Mouse (Mus musculus) cerebellum, adult 2 months (tissue): ENCODE measurements at regions not wholly inside any gene's neighbourhood (a gene's known extent, or its start where the extent isn't known, plus 50 kb on each side); places are given as distances from the start of the nearest gene placed in this dataset.

ENCODE experiments used
- CTCF ChIP-seq: fragments of 200-500 bp; IDR thresholded peaks from 2 replicates; pipeline ENCODE4 v1.5.1; 2011; ENCODE audit warnings: low read depth, mild to moderate bottlenecking, control low read depth, low read length, moderate library complexity, borderline replicate concordance; ENCODE audit not compliant: insufficient read depth
- POLR2A ChIP-seq: fragments of 200-500 bp; IDR thresholded peaks from 2 replicates; pipeline ENCODE4 v1.6.1; 2011; ENCODE audit warnings: low read length, control low read depth, borderline replicate concordance; ENCODE audit not compliant: insufficient read depth

DNA sequence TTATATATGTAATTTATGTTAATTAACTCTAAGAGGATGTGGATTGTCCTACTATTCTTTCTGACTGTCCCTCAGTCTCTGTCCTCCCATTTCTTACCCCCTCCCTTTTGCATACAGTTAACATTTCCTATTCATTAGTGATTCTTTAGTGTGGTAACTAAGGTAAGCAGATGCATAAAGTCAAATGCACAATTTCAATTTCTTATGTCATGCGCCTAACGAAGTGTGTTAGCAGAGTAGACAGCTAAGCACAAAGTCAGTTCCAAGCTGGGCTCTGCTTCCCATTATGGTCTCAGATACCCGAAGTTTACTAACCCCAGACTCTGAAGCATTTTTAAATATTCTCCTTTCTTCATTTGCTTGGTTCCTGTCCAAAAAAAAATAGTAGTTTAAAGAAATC lies 248.2 kb downstream of the Olfm4 start:
- TF ChIP-seq POLR2A (no peak), CTCF (no peak)
